8 mouse cellular contexts compared by ENCODE assay signal in the genomic region with DNA sequence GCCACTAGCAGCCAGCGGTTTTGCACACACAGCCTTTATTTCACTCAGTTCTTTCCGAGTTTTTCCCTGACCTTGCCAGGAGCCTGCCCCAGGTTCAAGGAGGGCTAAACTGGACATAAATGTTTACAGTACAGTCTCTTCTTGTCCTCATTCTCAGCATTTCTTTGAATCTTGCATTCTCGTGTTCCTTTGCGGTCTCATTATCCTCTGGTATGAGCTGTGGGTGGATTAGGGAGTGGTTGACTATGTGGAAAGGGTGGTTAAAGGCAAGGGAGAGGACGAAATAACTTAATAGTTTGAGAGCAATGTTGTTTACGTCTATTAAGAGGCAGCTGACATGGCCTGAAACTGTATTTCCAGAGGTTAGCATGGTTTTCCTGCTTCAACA. TPM values are rescaled to one million over a fixed set of nuclear protein-coding genes. Genes with fewer than 3 reads are reported as not detected.
DNase-seq lines count a peak whose midpoint lies in the region; ATAC-seq lines count a peak whose summit lies in the region.

No protein-coding gene starts in this region.

- peak overlapping the region; percentile 84 for H3K4me2 ChIP-seq in kidney, embryonic 14.5 days (replicated peaks; ENCODE audit: low read depth, low read length)
- H3K4me2 ChIP-seq in midbrain, embryonic 16.5 days (ENCODE audit: low read length) = peak overlapping the region; percentile 60

- peak overlapping the region; percentile 89 for H3K27ac ChIP-seq in kidney, embryonic 14.5 days (ENCODE audit: low read depth, low read length)
- peak overlapping the region; percentile 95 for H3K27ac ChIP-seq in midbrain, embryonic 16.5 days (ENCODE audit: low read length)

- peaks cover 13% of the 10 kb centered on the region; the same call in 1 of the 2 replicates for H3K4me1 ChIP-seq in kidney, embryonic 14.5 days (ENCODE audit: control insufficient read depth, insufficient read depth, low read length)
- H3K4me1 ChIP-seq in midbrain, embryonic 16.5 days (ENCODE audit: control insufficient read depth, insufficient read depth, low read length) = peaks cover 32% of the 10 kb centered on the region

- no peaks in the 10 kb centered on the region for H3K9me3 ChIP-seq in kidney, embryonic 14.5 days (ENCODE audit: control insufficient read depth, low read length)
- no peaks in the 10 kb centered on the region for H3K9me3 ChIP-seq in midbrain, embryonic 16.5 days (replicated peaks; ENCODE audit: control insufficient read depth, low read length, poor library complexity, severe bottlenecking)

- DNase-seq in kidney, postnatal 10 days = no peak
- peak; percentile 16 for DNase-seq in hindlimb bud, embryonic 11.5 days (ENCODE audit: extremely low spot score, low read depth, low spot score)
- DNase-seq in right cerebral cortex, postnatal 36 days (ENCODE audit: low spot score in 2 of 2) = no peak
- no peak for DNase-seq in urinary bladder, postnatal 25 days (ENCODE audit: low spot score)
- no peak for DNase-seq in gastrocnemius, postnatal 10 days

- no peak for ATAC-seq in kidney, embryonic 14.5 days (ENCODE audit: low FRiP score, low TSS enrichment)
- ATAC-seq in common myeloid progenitor, adult 5-6 weeks (replicated peaks; ENCODE audit: low read depth, poor library complexity, severe bottlenecking) = 0 out of 2 replicates have a peak, but pooled peaks have one; percentile 1
- peak; percentile 1 for ATAC-seq in midbrain, embryonic 16.5 days

- WGBS in kidney, embryonic 14.5 days = 1% methylated on average over 6 of the region's 6 CpGs
- WGBS in midbrain, embryonic 16.5 days = 0% methylated on average over 6 of the region's 6 CpGs

- H3K4me3 ChIP-seq in kidney, embryonic 14.5 days (ENCODE audit: low read length) = peak overlapping the region; percentile 60
- peak overlapping the region; percentile 52 for H3K4me3 ChIP-seq in midbrain, embryonic 16.5 days (ENCODE audit: low read depth, low read length)

- peak overlapping the region; percentile 70 for H3K9ac ChIP-seq in kidney, embryonic 14.5 days (ENCODE audit: low read depth, low read length)
- H3K9ac ChIP-seq in midbrain, embryonic 16.5 days (ENCODE audit: low read depth, low read length) = peak overlapping the region; percentile 74

- H3K36me3 ChIP-seq in kidney, embryonic 14.5 days (ENCODE audit: control insufficient read depth, insufficient read depth, low read length) = no peaks in the 10 kb centered on the region
- H3K36me3 ChIP-seq in midbrain, embryonic 16.5 days (ENCODE audit: control insufficient read depth, insufficient read depth, low read length) = no peaks in the 10 kb centered on the region

- no peaks in the 10 kb centered on the region for H3K27me3 ChIP-seq in kidney, embryonic 14.5 days (ENCODE audit: control insufficient read depth, insufficient read depth, low read length)
- no peaks in the 10 kb centered on the region for H3K27me3 ChIP-seq in midbrain, embryonic 16.5 days (ENCODE audit: control insufficient read depth, insufficient read depth, low read depth, low read length)

RNA-seq across cellular contexts. Expression of gene Ehbp1, which starts 54.6 kb away (rescaled TPM):
- 8.3 and 9.8 TPM in 2 replicates for polyA plus RNA-seq in kidney, embryonic 14.5 days (2014; fragmentation: Nextera tagmentation; extraction: Ambion mirVana)
- 5.2 and 7.1 TPM in 2 replicates for total RNA-seq in common myeloid progenitor, adult 5-6 weeks (2017)
- 23.3 and 25.9 TPM in 2 replicates for polyA plus RNA-seq in midbrain, embryonic 16.5 days (2015; fragmentation: Nextera tagmentation; extraction: Ambion mirVana)
- total RNA-seq in gastrocnemius, postnatal 10 days (2021) = 10 to 100 TPM; 22.3 to 28.7 TPM
